Mouse (Mus musculus): ENCODE data around the gene Arl4a.

Gene Arl4a

GRCm38 (mm10) chr12:39957931-39958671, 79.7 kb downstream of the Arl4a start:
- no peak for DNase-seq

- no peak for DNase-seq
Measured at GRCm38 (mm10) chr12:39956396-39956795, 81.4 kb downstream of the Arl4a start.
